In genomic region chr15:88750677-88751563, GRCm38 (mm10) we compare ENCODE assay signal across 8 mouse cellular contexts. TPM values are rescaled to one million over a fixed set of nuclear protein-coding genes. Genes with fewer than 3 reads are reported as not detected.
DNase-seq lines count a peak whose midpoint lies in the region; ATAC-seq lines count a peak whose summit lies in the region.

No protein-coding gene starts in this region.

- 5% methylated on average over 53 of the region's 54 CpGs for WGBS in lung, embryonic 16.5 days

- peak overlapping the region; percentile 74 for H3K9ac ChIP-seq in lung, embryonic 16.5 days (ENCODE audit: low read length)

- H3K36me3 ChIP-seq in lung, embryonic 16.5 days (ENCODE audit: control insufficient read depth, insufficient read depth, low read length) = no peaks in the 10 kb centered on the region

- H3K4me3 ChIP-seq in lung, embryonic 16.5 days (ENCODE audit: low read length) = peak overlapping the region; percentile 85

- ATAC-seq in hematopoietic stem cell, adult 5-6 weeks (replicated peaks in 1 of 2; ENCODE audit: insufficient read depth in 1 of 2, low FRiP score in 2 of 2, low TSS enrichment in 1 of 2, low read depth in 1 of 2, poor library complexity in 2 of 2, severe bottlenecking in 2 of 2) = peak; percentile 94 to 96
- peak; percentile 98 for ATAC-seq in lung, embryonic 16.5 days (ENCODE audit: low read depth)

- peaks cover 14% of the 10 kb centered on the region for H3K4me1 ChIP-seq in lung, embryonic 16.5 days (replicated peaks; ENCODE audit: control insufficient read depth, insufficient read depth, low read length)

- no peaks in the 10 kb centered on the region for H3K9me3 ChIP-seq in lung, embryonic 16.5 days (ENCODE audit: control insufficient read depth, low read length)

- peak overlapping the region; percentile 89 for H3K4me2 ChIP-seq in lung, embryonic 16.5 days (ENCODE audit: low read depth, low read length)

- DNase-seq in MEL-GATA-1-ER (ENCODE audit: extremely low read depth, low read depth) = peak; percentile 99
- DNase-seq in cerebellum, adult 8-10 months = peak; percentile 99
- peak; percentile 100 for DNase-seq in forelimb bud, embryonic 11.5 days (ENCODE audit: low read depth, low spot score)
- peak; percentile 92 for DNase-seq in layer of hippocampus, adult 9-10 months (ENCODE audit: low spot score)
- peak; percentile 92 for DNase-seq in ovary, postnatal 10 days (ENCODE audit: low spot score)
- DNase-seq in thymus, postnatal 10 days (ENCODE audit: low spot score in 2 of 2) = peak; percentile 99

- H3K27me3 ChIP-seq in lung, embryonic 16.5 days (ENCODE audit: control insufficient read depth, insufficient read depth, low read depth, low read length) = no peaks in the 10 kb centered on the region

- H3K27ac ChIP-seq in lung, embryonic 16.5 days (ENCODE audit: low read length) = peak overlapping the region; percentile 94

RNA-seq across cellular contexts. Expression of gene Zbed4, which starts 0.5 kb away (rescaled TPM):
- 35.7 and 39.1 TPM in 2 replicates for total RNA-seq in hematopoietic stem cell, adult 5-6 weeks (2017)
- polyA plus RNA-seq in lung, embryonic 16.5 days (2015; fragmentation: Nextera tagmentation; extraction: Ambion mirVana) = 15.0 and 16.2 TPM in 2 replicates

RNA-seq across cellular contexts. Expression of gene Brd1, which starts 16.9 kb away (rescaled TPM):
- 72.2 and 75.5 TPM in 2 replicates for total RNA-seq in hematopoietic stem cell, adult 5-6 weeks (2017)
- 17.7 and 19.0 TPM in 2 replicates for polyA plus RNA-seq in lung, embryonic 16.5 days (2015; fragmentation: Nextera tagmentation; extraction: Ambion mirVana)

Comparison
In these comparisons a context has a peak if more than half of its experiments do, and no peak if none do; other contexts are left out.
1. Peak in every context shown above with its lines: DNase-seq, ATAC-seq, H3K4me3 ChIP-seq and H3K27ac ChIP-seq.